In genomic region chr16:84769182-84769581, GRCm38 (mm10) we compare ENCODE assay signal across 19 mouse cellular contexts.
"Had no signal": no experiment of that assay in that cellular context is flagged by ENCODE, and none has a peak within 500 bp of the region (broad histone marks: within the 10 kb centered on the region; RNA-seq: fewer than 3 reads in every experiment).

No protein-coding gene starts in this region.

- ATAC-seq: liver, embryonic 12.5 days had no signal

- H3K4me2 ChIP-seq: limb, embryonic 13.5 days; liver, embryonic 12.5 days; liver, embryonic 15.5 days; lung, embryonic 15.5 days; neural tube, embryonic 12.5 days; neural tube, embryonic 15.5 days had no signal

- H3K27ac ChIP-seq: limb, embryonic 10.5 days; limb, embryonic 13.5 days; liver, embryonic 12.5 days; liver, embryonic 15.5 days; lung, embryonic 15.5 days; midbrain, embryonic 10.5 days; neural tube, embryonic 12.5 days; neural tube, embryonic 15.5 days had no signal

- H3K36me3 ChIP-seq: limb, embryonic 10.5 days; limb, embryonic 13.5 days; liver, embryonic 12.5 days; liver, embryonic 15.5 days; lung, embryonic 15.5 days; midbrain, embryonic 10.5 days; neural tube, embryonic 12.5 days; neural tube, embryonic 15.5 days had no signal

- H3K4me1 ChIP-seq: liver, embryonic 15.5 days; neural tube, embryonic 12.5 days had no signal

- H3K4me3 ChIP-seq: limb, embryonic 10.5 days; limb, embryonic 13.5 days; liver, embryonic 12.5 days; liver, embryonic 15.5 days; lung, embryonic 15.5 days; megakaryocyte, embryonic 14.5 days; midbrain, embryonic 10.5 days; neural tube, embryonic 12.5 days; neural tube, embryonic 15.5 days had no signal

- H3K9me3 ChIP-seq: limb, embryonic 10.5 days; limb, embryonic 13.5 days; liver, embryonic 12.5 days; liver, embryonic 15.5 days; lung, embryonic 15.5 days; megakaryocyte, embryonic 14.5 days; midbrain, embryonic 10.5 days; neural tube, embryonic 12.5 days; neural tube, embryonic 15.5 days had no signal

- DNase-seq: kidney, adult 18-20 months; kidney, adult 9 months; kidney, postnatal 14 days; kidney, postnatal 4 days; liver; lung, adult 18-20 months; lung, postnatal 10 days; lung, postnatal 36 days; midbrain, embryonic 14.5 days; retina, postnatal 1 day had no signal

- H3K9ac ChIP-seq: limb, embryonic 13.5 days; liver, embryonic 12.5 days; liver, embryonic 15.5 days; lung, embryonic 15.5 days; neural tube, embryonic 12.5 days; neural tube, embryonic 15.5 days had no signal

- H3K27me3 ChIP-seq: lung, embryonic 15.5 days; neural tube, embryonic 12.5 days; neural tube, embryonic 15.5 days had no signal
